Mouse (Mus musculus) kidney, adult 18-20 months (tissue): ENCODE results near the gene Rcc1l.

ENCODE experiments used
- DNase-seq: peaks from one replicate; pipeline ENCODE4 v3.0.0; 2021

The Rcc1l gene

GRCm38 (mm10) chr5:134169231-134169630 lies 7.3 kb downstream of the Rcc1l start:
- DNase-seq, result no peak

- no peak for DNase-seq
Observed at GRCm38 (mm10) chr5:134168033-134168432, 8.5 kb downstream of the Rcc1l start.

- DNase-seq, result no peak
Observed at GRCm38 (mm10) chr5:134166642-134167041, 9.9 kb downstream of the Rcc1l start.

- peak; percentile 76 for DNase-seq
Observed at GRCm38 (mm10) chr5:134164688-134165087, 11.9 kb downstream of the Rcc1l start.

- no peak for DNase-seq
Observed at GRCm38 (mm10) chr5:134155916-134156466, 20.6 kb downstream of the Rcc1l start.

- DNase-seq, result no peak
Observed at GRCm38 (mm10) chr5:134151895-134152294, 24.7 kb downstream of the Rcc1l start.

DNA sequence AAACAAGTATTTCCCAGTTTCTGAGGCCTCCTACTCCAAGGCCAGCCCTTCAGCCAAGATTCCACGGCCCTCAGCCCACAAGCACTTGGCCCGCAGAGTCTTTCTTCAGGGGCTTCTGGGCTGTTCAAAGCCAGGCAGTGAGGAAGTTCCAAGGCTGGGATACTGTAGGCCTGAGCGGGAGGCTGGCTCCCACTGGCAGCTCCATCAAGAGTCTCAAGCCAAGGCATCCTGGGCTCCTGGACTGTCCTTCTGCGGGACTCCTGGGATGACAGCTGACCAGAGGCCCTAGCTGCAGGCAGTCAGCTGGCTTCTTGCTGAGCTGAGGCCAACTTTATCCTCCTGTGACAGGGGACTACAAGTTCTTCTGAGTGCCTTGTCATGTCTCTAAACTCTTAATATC lies 28.4 kb downstream of the Rcc1l start:
- no peak for DNase-seq

DNA sequence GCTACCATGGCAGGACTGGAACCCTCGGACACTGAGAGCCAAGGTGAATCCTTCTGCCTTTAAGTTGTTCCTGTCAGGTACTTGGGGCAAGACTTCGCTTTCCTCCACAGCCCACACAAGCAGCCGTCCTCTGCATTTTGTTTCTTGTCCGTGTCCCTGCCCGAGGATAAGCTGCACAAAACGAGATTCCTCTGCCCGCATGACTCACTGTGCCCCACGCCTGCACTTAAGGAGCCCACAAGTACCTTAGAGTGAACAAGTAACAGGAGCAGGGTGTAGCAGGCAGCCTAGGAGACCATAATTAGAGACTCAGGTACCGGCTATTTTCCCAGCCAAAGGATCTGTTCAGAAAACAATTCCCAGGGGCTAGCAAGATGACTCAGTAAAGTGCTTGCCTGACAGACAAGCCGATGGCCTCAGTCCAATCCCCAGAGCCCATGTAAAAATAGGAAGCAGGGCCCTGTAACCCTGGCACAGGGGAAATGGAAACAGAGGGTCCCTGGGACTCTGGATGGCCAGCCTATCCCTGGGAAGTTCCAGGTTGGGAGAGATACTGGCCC lies 29.3 kb downstream of the Rcc1l start:
- DNase-seq, result no peak

GRCm38 (mm10) chr5:134144986-134145385 lies 31.6 kb downstream of the Rcc1l start:
- DNase-seq, result no peak

DNA sequence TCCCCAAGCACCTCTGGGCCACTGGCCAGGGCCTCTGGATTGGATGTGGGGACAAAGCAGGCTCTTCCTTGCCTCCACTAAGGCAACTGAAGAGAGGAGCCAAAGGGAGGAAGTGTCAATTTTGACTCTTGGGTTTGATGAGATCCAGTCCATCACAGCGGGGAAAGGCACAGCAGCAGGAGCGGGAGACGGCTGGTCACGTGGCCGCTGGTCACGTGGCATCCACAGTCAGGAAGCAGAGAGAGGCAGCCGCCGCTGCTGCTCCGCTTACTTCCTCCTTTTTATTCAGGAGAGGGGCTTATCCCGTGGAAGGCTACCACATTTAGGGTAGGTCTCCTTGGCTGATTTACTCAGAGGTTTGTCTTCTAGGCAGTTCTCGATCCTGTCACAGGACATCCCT lies 34.2 kb downstream of the Rcc1l start:
- no peak for DNase-seq

DNA sequence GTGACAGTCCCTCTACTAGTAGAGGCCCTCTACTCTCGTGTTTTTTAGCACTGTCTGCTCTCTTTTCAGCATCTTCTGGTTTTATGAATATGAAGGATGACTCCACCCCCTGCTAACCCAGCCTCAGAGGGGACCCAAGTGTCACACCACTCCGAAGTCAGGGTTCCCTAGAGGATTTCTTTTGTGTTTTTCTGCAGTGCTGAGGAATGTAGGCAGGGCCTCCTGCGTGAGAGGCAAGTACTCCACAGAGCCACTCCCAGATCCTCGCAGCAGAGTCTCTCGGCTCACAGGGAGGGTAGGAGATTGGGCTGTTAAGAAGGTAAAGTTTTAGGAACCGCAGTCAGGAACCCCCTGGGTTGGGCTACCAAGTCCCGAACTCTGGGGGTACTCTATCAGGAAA lies 35.3 kb downstream of the Rcc1l start:
- no peak for DNase-seq

DNA sequence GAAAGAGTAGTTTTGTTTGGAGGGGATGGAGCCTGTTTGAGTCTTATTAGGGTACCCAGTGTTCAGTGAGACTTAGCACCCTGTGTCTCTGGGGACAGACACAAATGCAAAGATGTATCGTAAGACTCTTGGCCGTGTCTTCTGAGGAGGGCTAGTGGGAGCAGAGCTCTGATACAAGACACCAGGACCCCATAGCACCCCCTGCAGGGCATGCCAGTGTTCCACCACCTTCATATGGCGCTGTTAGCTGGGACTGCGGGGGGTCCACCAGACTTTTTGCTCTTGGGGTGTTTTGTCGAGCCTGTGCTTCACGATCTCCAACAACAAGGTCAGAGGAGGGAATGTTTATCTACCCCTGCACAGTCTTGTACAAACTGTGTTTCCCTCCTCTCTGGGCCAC lies 37.1 kb downstream of the Rcc1l start:
- DNase-seq, result no peak

DNA sequence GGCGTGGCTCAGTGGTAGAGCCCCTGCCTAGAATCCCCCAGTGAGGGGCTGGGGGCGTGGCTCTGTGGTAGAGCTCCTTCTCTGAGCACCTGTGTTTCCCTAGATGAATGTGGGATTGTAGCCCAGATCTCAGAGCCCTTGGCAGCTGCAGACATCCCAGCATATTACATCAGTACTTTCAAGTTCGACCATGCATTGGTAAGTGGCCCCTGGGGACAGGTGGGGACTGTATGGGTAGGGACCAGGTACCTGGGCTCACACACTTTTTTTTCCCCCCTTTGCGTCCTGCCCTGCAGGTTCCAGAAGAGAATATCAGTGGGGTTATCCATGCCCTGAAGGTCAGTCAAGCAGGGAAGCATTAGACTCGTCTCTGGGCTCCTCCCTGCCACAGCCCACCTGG lies 38.6 kb downstream of the Rcc1l start:
- DNase-seq, result no peak

DNA sequence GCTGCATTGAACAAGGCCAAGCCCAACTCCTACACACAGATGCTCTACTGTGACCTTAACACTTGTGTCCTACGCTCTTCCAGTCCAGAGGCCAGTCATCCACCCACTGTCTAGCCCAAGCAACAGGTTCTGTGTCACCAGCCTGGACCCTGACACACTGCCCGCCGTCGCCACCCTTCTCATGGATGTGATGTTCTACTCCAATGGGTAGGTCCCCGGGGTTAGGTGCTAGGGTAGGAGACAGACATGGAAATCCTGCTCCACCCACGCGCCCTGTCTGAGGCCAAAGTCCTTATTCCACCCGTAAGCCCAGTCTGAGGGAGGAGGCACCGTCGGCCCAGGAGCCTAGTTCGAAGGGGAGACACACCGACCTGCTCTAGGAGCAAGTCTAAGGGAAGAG lies 40.6 kb downstream of the Rcc1l start:
- DNase-seq, result peak; percentile 16

- no peak for DNase-seq
Observed at GRCm38 (mm10) chr5:134131586-134131985, 45.0 kb downstream of the Rcc1l start.

- no peak for DNase-seq
Observed at GRCm38 (mm10) chr5:134126232-134126631, 50.3 kb downstream of the Rcc1l start.

- DNase-seq, result no peak
Observed at GRCm38 (mm10) chr5:134123846-134124245, 52.7 kb downstream of the Rcc1l start.

DNA sequence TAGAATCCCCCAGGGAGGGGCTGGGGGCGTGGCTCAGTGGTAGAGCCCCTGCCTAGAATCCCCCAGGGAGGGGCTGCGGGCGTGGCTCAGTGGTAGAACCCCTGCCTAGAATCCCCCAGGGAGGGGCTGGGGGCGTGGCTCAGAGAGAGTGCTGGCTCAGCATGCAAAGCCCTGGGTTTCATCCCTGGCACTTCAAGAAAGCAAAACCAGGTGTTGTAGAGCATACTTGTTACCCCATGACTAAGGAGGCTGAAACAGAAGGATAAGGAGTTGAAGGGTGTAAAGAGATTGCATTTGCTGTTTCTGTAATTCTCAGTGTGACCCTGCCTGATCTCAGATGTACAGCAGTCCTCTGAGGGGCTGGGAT lies 54.7 kb downstream of the Rcc1l start:
- DNase-seq, result no peak

GRCm38 (mm10) chr5:134121138-134121892 lies 55.3 kb downstream of the Rcc1l start:
- DNase-seq, result no peak

DNA sequence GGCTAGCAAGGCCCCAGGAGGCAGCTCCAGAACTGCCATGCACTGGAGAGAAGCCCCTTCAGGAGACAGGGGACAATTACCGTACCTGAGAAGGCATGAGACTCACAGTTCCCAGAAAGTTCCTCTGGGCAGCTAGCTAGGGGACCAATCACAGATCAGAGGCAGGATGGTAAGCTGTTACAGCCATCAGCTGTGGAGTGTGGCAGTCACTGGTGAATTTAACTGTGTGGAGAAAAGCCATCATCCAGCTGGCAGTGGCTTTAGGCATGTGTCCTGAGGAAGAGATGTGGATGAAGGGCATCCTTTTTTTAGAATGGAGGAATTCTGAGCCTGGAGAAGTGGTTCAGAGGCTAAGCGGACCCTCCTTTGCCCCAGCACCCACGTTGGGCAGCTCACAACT lies 56.4 kb downstream of the Rcc1l start:
- DNase-seq, result no peak

DNA sequence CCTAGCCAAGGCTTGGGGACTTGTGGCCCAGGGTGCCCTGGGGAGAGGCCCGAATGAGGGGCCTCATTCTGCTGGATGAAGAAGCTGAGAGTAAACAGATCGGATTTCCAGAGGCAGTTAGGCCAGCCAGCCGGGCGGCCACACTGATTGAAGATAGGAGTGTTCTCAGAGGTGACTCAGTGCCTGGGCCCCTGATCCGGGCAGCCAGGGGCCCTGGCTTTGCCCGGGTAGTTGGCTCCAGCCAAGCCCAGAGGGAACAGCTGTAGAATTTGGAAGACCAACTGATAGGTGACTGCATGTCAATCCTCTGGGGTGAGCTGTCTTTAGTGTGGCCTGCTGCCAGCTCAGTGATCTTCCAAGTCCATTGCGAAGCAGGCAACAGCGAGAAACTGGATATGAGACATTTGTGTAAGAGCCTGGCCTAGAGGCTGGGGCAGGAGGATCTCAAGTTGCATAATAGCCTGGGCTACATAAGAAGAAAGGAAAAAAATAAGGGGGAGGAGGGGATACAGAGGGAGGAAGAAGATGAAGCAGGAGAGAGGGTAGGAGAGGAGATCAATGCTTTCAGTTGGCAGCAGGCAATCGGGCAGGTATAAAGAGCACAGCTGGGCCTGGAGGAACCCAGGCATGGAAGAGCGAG lies 57.0 kb downstream of the Rcc1l start:
- no peak for DNase-seq

GRCm38 (mm10) chr5:134118798-134119407 lies 57.7 kb downstream of the Rcc1l start:
- DNase-seq, result no peak

- no peak for DNase-seq
Observed at GRCm38 (mm10) chr5:134115639-134116259, 60.8 kb downstream of the Rcc1l start.
